Mouse (Mus musculus): Measurements from ENCODE around the gene Snrk. TPM values are rescaled to one million over a fixed set of nuclear protein-coding genes. Genes with fewer than 3 reads are reported as not detected.

The Snrk gene
- polyA plus RNA-seq, 1 experiment from 2014 or later: 43.0 TPM

GRCm38 (mm10) chr9:122101196-122101595 is 15.9 kb upstream of the Snrk start:
- no peaks in the 10 kb centered on the region for H3K36me3 ChIP-seq (ENCODE audit: control insufficient read depth, insufficient read depth, low read length)
- H3K27me3 ChIP-seq (ENCODE audit: control insufficient read depth, insufficient read depth, low read length): no peaks in the 10 kb centered on the region
- H3K9me3 ChIP-seq (ENCODE audit: control insufficient read depth, low read length): no peaks in the 10 kb centered on the region
- H3K4me2 ChIP-seq (ENCODE audit: low read depth, low read length): no peak overlapping the region
- WGBS: 63% methylated on average over 4 of the region's 4 CpGs
- no peak overlapping the region for H3K27ac ChIP-seq (ENCODE audit: low read depth, low read length)
- H3K4me1 ChIP-seq (ENCODE audit: control insufficient read depth, insufficient read depth, low read length): no peaks in the 10 kb centered on the region
- no peak overlapping the region for H3K9ac ChIP-seq (replicated peaks; ENCODE audit: low read depth, low read length)
- no peak overlapping the region for H3K4me3 ChIP-seq (ENCODE audit: low read depth, low read length)
- no peak for ATAC-seq (ENCODE audit: low read depth)

GRCm38 (mm10) chr9:122103550-122104284 is 13.3 kb upstream of the Snrk start:
- Histone ChIP-seq H3K4me3 (ENCODE audit: low read depth, low read length) (no peak overlapping the region), H3K9me3 (ENCODE audit: control insufficient read depth, low read length) (no peaks in the 10 kb centered on the region), H3K27ac (ENCODE audit: low read depth, low read length) (no peak overlapping the region), H3K9ac (replicated peaks; ENCODE audit: low read depth, low read length) (no peak overlapping the region), H3K36me3 (ENCODE audit: control insufficient read depth, insufficient read depth, low read length) (no peaks in the 10 kb centered on the region), H3K4me2 (ENCODE audit: low read depth, low read length) (no peak overlapping the region), H3K4me1 (ENCODE audit: control insufficient read depth, insufficient read depth, low read length) (no peaks in the 10 kb centered on the region), H3K27me3 (ENCODE audit: control insufficient read depth, insufficient read depth, low read length) (no peaks in the 10 kb centered on the region)
- WGBS: 68% methylated on average over 9 of the region's 9 CpGs
- ATAC-seq (ENCODE audit: low read depth): no peak

- ATAC-seq (ENCODE audit: low read depth): no peak
- WGBS: 45% methylated on average over 7 of the region's 7 CpGs
- H3K4me3 ChIP-seq (ENCODE audit: low read depth, low read length): no peak overlapping the region
- H3K27ac ChIP-seq (ENCODE audit: low read depth, low read length): no peak overlapping the region
- no peaks in the 10 kb centered on the region for H3K27me3 ChIP-seq (ENCODE audit: control insufficient read depth, insufficient read depth, low read length)
- H3K9ac ChIP-seq (replicated peaks; ENCODE audit: low read depth, low read length): no peak overlapping the region
- H3K9me3 ChIP-seq (ENCODE audit: control insufficient read depth, low read length): no peaks in the 10 kb centered on the region
- H3K4me1 ChIP-seq (ENCODE audit: control insufficient read depth, insufficient read depth, low read length): no peaks in the 10 kb centered on the region
- H3K4me2 ChIP-seq (ENCODE audit: low read depth, low read length): no peak overlapping the region
- H3K36me3 ChIP-seq (ENCODE audit: control insufficient read depth, insufficient read depth, low read length): no peaks in the 10 kb centered on the region
Measured at GRCm38 (mm10) chr9:122104285-122104829, 12.7 kb upstream of the Snrk start.

GRCm38 (mm10) chr9:122107701-122108375 is 9.2 kb upstream of the Snrk start:
- 84% methylated on average over 7 of the region's 7 CpGs for WGBS
- no peaks in the 10 kb centered on the region for H3K9me3 ChIP-seq (ENCODE audit: control insufficient read depth, low read length)
- no peak overlapping the region for H3K9ac ChIP-seq (replicated peaks; ENCODE audit: low read depth, low read length)
- H3K36me3 ChIP-seq (ENCODE audit: control insufficient read depth, insufficient read depth, low read length): no peaks in the 10 kb centered on the region
- no peaks in the 10 kb centered on the region for H3K27me3 ChIP-seq (ENCODE audit: control insufficient read depth, insufficient read depth, low read length)
- ATAC-seq (ENCODE audit: low read depth): no peak
- no peak overlapping the region for H3K4me2 ChIP-seq (ENCODE audit: low read depth, low read length)
- H3K4me1 ChIP-seq (ENCODE audit: control insufficient read depth, insufficient read depth, low read length): no peaks in the 10 kb centered on the region
- H3K27ac ChIP-seq (ENCODE audit: low read depth, low read length): no peak overlapping the region
- H3K4me3 ChIP-seq (ENCODE audit: low read depth, low read length): no peak overlapping the region

- Histone ChIP-seq H3K27ac (ENCODE audit: low read depth, low read length) (no peak overlapping the region), H3K4me1 (ENCODE audit: control insufficient read depth, insufficient read depth, low read length) (no peaks in the 10 kb centered on the region), H3K9ac (replicated peaks; ENCODE audit: low read depth, low read length) (no peak overlapping the region), H3K9me3 (ENCODE audit: control insufficient read depth, low read length) (no peaks in the 10 kb centered on the region), H3K4me2 (ENCODE audit: low read depth, low read length) (no peak overlapping the region), H3K36me3 (ENCODE audit: control insufficient read depth, insufficient read depth, low read length) (no peaks in the 10 kb centered on the region), H3K4me3 (ENCODE audit: low read depth, low read length) (no peak overlapping the region), H3K27me3 (ENCODE audit: control insufficient read depth, insufficient read depth, low read length) (no peaks in the 10 kb centered on the region)
- ATAC-seq (ENCODE audit: low read depth): no peak
- WGBS: 63% methylated on average over 8 of the region's 8 CpGs
Measured at GRCm38 (mm10) chr9:122109553-122110225, 7.4 kb upstream of the Snrk start.

- WGBS: 86% methylated on average over 6 of the region's 6 CpGs
- no peaks in the 10 kb centered on the region for H3K9me3 ChIP-seq (ENCODE audit: control insufficient read depth, low read length)
- no peak overlapping the region for H3K4me3 ChIP-seq (ENCODE audit: low read depth, low read length)
- no peak for ATAC-seq (ENCODE audit: low read depth)
- no peak overlapping the region for H3K9ac ChIP-seq (replicated peaks; ENCODE audit: low read depth, low read length)
- H3K27me3 ChIP-seq (ENCODE audit: control insufficient read depth, insufficient read depth, low read length): no peaks in the 10 kb centered on the region
- no peaks in the 10 kb centered on the region for H3K36me3 ChIP-seq (ENCODE audit: control insufficient read depth, insufficient read depth, low read length)
- H3K4me2 ChIP-seq (ENCODE audit: low read depth, low read length): no peak overlapping the region
- no peaks in the 10 kb centered on the region for H3K4me1 ChIP-seq (ENCODE audit: control insufficient read depth, insufficient read depth, low read length)
- H3K27ac ChIP-seq (ENCODE audit: low read depth, low read length): no peak overlapping the region
Measured at GRCm38 (mm10) chr9:122110508-122110907, 6.6 kb upstream of the Snrk start.

GRCm38 (mm10) chr9:122110921-122111320 is 6.1 kb upstream of the Snrk start:
- WGBS: 87% methylated on average over 5 of the region's 5 CpGs

GRCm38 (mm10) chr9:122115552-122115951 is 1.5 kb upstream of the Snrk start:
- H3K9ac ChIP-seq (replicated peaks; ENCODE audit: low read depth, low read length): no peak overlapping the region

More at GRCm38 (mm10) chr9:122110921-122111320, 6.1 kb upstream of the Snrk start:
- H3K36me3 ChIP-seq (ENCODE audit: control insufficient read depth, insufficient read depth, low read length): no peaks in the 10 kb centered on the region
- H3K4me2 ChIP-seq (ENCODE audit: low read depth, low read length): no peak overlapping the region
- no peak overlapping the region for H3K4me3 ChIP-seq (ENCODE audit: low read depth, low read length)
- ATAC-seq (ENCODE audit: low read depth): no peak
- H3K9ac ChIP-seq (replicated peaks; ENCODE audit: low read depth, low read length): no peak overlapping the region
- no peaks in the 10 kb centered on the region for H3K4me1 ChIP-seq (ENCODE audit: control insufficient read depth, insufficient read depth, low read length)
- no peaks in the 10 kb centered on the region for H3K9me3 ChIP-seq (ENCODE audit: control insufficient read depth, low read length)
- no peak overlapping the region for H3K27ac ChIP-seq (ENCODE audit: low read depth, low read length)
- no peaks in the 10 kb centered on the region for H3K27me3 ChIP-seq (ENCODE audit: control insufficient read depth, insufficient read depth, low read length)

GRCm38 (mm10) chr9:122116359-122116758 is 707 bp upstream of the Snrk start:
- H3K4me2 ChIP-seq (ENCODE audit: low read depth, low read length): no peak overlapping the region
- no peak overlapping the region for H3K27ac ChIP-seq (ENCODE audit: low read depth, low read length)
- ATAC-seq (ENCODE audit: low read depth): no peak
- H3K4me1 ChIP-seq (ENCODE audit: control insufficient read depth, insufficient read depth, low read length): peaks cover 8% of the 10 kb centered on the region
- H3K9me3 ChIP-seq (ENCODE audit: control insufficient read depth, low read length): no peaks in the 10 kb centered on the region
- 78% methylated on average over 1 of the region's 1 CpGs for WGBS
- no peak overlapping the region for H3K4me3 ChIP-seq (ENCODE audit: low read depth, low read length)
- H3K27me3 ChIP-seq (ENCODE audit: control insufficient read depth, insufficient read depth, low read length): no peaks in the 10 kb centered on the region
- no peak overlapping the region for H3K9ac ChIP-seq (replicated peaks; ENCODE audit: low read depth, low read length)
- H3K36me3 ChIP-seq (ENCODE audit: control insufficient read depth, insufficient read depth, low read length): no peaks in the 10 kb centered on the region; the same call in 1 of the 2 replicates

More at GRCm38 (mm10) chr9:122115552-122115951, 1.5 kb upstream of the Snrk start:
- Histone ChIP-seq H3K27ac (ENCODE audit: low read depth, low read length) (no peak overlapping the region), H3K4me2 (ENCODE audit: low read depth, low read length) (no peak overlapping the region), H3K27me3 (ENCODE audit: control insufficient read depth, insufficient read depth, low read length) (no peaks in the 10 kb centered on the region), H3K4me1 (ENCODE audit: control insufficient read depth, insufficient read depth, low read length) (peaks cover 8% of the 10 kb centered on the region), H3K36me3 (ENCODE audit: control insufficient read depth, insufficient read depth, low read length) (no peaks in the 10 kb centered on the region), H3K9me3 (ENCODE audit: control insufficient read depth, low read length) (no peaks in the 10 kb centered on the region), H3K4me3 (ENCODE audit: low read depth, low read length) (no peak overlapping the region)
- WGBS: 66% methylated on average over 4 of the region's 4 CpGs
- no peak for ATAC-seq (ENCODE audit: low read depth)

Measured in neural tube, embryonic 14.5 days (tissue).